Mouse (Mus musculus): Measurements from ENCODE around the gene Mrfap1.

DNA sequence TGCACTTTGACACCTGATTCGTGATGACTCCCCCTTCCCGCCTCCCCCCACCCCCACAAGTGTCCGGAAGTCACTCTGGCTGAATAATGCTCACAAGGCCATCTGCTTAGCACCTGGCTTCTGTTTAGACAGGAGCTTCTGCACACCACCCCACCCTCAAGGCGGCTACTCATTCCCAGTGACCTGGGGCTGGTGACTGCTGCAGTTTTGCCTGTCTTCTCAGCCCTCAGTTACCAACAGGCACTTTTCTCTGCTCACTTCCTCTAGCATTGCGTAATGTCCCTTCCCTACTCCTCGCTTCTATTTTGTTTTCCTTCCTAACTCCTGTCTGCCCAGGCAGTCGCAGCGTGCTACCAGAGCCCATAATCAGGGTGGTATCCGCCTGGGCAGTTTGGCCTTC lies 4.7 kb downstream of the Mrfap1 start:
- TF ChIP-seq USF1 (IDR thresholded peaks at IDR 0.05; ENCODE audit: low read depth) (no peak), TCF12 (IDR thresholded peaks at IDR 0.05; ENCODE audit: insufficient read depth, poor library complexity, severe bottlenecking) (no peak), POLR2A (IDR thresholded peaks at IDR 0.05; ENCODE audit: insufficient read length, low read depth) (no peak), MYOG (IDR thresholded peaks at IDR 0.05; ENCODE audit: control insufficient read depth in 1 of 3, insufficient read depth in 1 of 3, insufficient read length in 2 of 3, low read depth in 2 of 3) (no peak), E2F4 (IDR thresholded peaks at IDR 0.05; ENCODE audit: insufficient read depth) (no peak), POLR2AphosphoS2 (IDR thresholded peaks at IDR 0.05; ENCODE audit: insufficient read length, low read depth) (no peak), MYOD1 (IDR thresholded peaks at IDR 0.05; ENCODE audit: control insufficient read depth in 1 of 3, insufficient read length in 2 of 3, low read depth in 2 of 3) (no peak), MAX (IDR thresholded peaks at IDR 0.05; ENCODE audit: low read depth) (no peak)
